Mouse (Mus musculus) liver, postnatal 0 days (tissue): Measurements from ENCODE around the gene Bach2. TPM values are rescaled to one million over a fixed set of nuclear protein-coding genes. Genes with fewer than 3 reads are reported as not detected.

Experiments
- ATAC-seq: fragments of 200-750 bp; cut with Nextera tagmentation; 2 replicates; pipeline ENCODE4 v1.8.0; 2017; ENCODE audit warnings: mild to moderate bottlenecking, moderate library complexity
- DNase-seq: peaks from one replicate; pipeline ENCODE4 v3.0.0-alpha.2; 2016
- H3K27ac ChIP-seq: fragments of 300-500 bp; sonication (generic); 2 replicates; pipeline ENCODE4 v1.5.1; 2014; ENCODE audit warnings: antibody characterized with exemption, moderate library complexity, mild to moderate bottlenecking, low read depth
- H3K27me3 ChIP-seq: fragments of 300-500 bp; sonication (generic); 2 replicates; pipeline ENCODE4 v1.6.1; 2014; ENCODE audit warnings: low read length, control low read depth, mixed read lengths; ENCODE audit not compliant: insufficient read depth
- H3K36me3 ChIP-seq: fragments of 300-500 bp; sonication (generic); replicated peaks from 2 replicates; pipeline ENCODE4 v1.6.1; 2014; ENCODE audit warnings: mild to moderate bottlenecking, control low read depth, low read length, moderate library complexity, mixed read lengths; ENCODE audit not compliant: insufficient read depth
- H3K4me1 ChIP-seq: fragments of 300-500 bp; sonication (generic); 2 replicates; pipeline ENCODE4 v1.6.1; 2014; ENCODE audit warnings: antibody characterized with exemption, mild to moderate bottlenecking, control low read depth; ENCODE audit not compliant: insufficient read depth
- H3K4me2 ChIP-seq: fragments of 300-500 bp; sonication (generic); 2 replicates; pipeline ENCODE4 v1.6.1; 2014; ENCODE audit warnings: low read depth, mild to moderate bottlenecking, low read length, moderate library complexity, mixed read lengths
- H3K4me3 ChIP-seq: fragments of 300-500 bp; sonication (generic); 2 replicates; pipeline ENCODE4 v1.5.1; 2014; ENCODE audit warnings: low read depth, low read length
- H3K9ac ChIP-seq: fragments of 300-500 bp; sonication (generic); replicated peaks from 2 replicates; pipeline ENCODE4 v1.6.1; 2014; ENCODE audit warnings: mild to moderate bottlenecking, moderate library complexity
- H3K9me3 ChIP-seq: fragments of 300-500 bp; sonication (generic); 2 replicates; pipeline ENCODE4 v1.6.1; 2016; ENCODE audit warnings: mild to moderate bottlenecking, control low read depth, low read length, mixed read lengths
- CTCF ChIP-seq: sonication (generic); IDR thresholded peaks from 2 replicates; pipeline ENCODE4 v1.5.1; 2016; ENCODE audit warnings: antibody characterized with exemption, low read depth
- EP300 ChIP-seq: IDR thresholded peaks from 2 replicates; pipeline ENCODE4 v1.6.1; 2016; ENCODE audit warnings: antibody characterized with exemption, low read depth, mild to moderate bottlenecking
- WGBS: fragments of 180-500 bp; shearing (Covaris S2); extraction: QIAGEN DNeasy Blood & Tissue Kit; methylation state at CpG from one replicate; pipeline ENCODE4 v1.1.7; 2014; ENCODE audit not compliant: insufficient replicate concordance; 5-methylcytosine and 5-hydroxymethylcytosine counted together
- polyA plus RNA-seq: library from polyadenylated mRNA; unstranded; fragments of >200 nt; fragmentation: Nextera tagmentation; extraction: Ambion mirVana; gene quantifications from 2 replicates; pipeline ENCODE4 v1.2.1, GENCODE M21; 2015

The Bach2 gene
- polyA plus RNA-seq, 1 experiment from 2014 or later = 4.3 TPM

DNA sequence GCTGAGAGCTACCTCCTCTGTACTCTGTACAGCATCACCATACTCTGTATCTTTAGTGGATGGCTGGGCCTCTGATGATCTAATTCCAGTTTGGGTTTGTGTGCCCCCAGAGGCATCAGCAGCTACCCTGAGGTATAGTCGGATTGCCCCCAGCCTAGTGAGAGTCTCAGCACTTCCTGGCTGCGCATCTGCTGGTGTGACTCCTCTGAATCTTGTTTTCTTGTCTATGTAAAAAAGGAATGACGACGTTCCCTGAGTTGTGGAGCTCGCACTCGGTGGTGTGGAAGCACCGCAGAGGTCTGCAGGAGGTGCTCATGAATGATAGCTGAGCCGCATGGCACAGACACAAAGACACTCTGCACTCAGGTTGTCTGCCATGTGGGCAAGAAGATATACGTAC, 105.7 kb downstream of the Bach2 start:
- Histone ChIP-seq H3K4me3 (no peak overlapping the region), H3K4me2 (no peak overlapping the region), H3K36me3 (no peaks in the 10 kb centered on the region; the same call in 1 of the 2 replicates), H3K9me3 (no peaks in the 10 kb centered on the region), H3K27ac (no peak overlapping the region), H3K4me1 (no peaks in the 10 kb centered on the region), H3K9ac (no peak overlapping the region), H3K27me3 (no peaks in the 10 kb centered on the region)
- WGBS = 68% methylated on average over 9 of the region's 9 CpGs
- ATAC-seq (no peak), DNase-seq (no peak)
- TF ChIP-seq CTCF = no peak

DNA sequence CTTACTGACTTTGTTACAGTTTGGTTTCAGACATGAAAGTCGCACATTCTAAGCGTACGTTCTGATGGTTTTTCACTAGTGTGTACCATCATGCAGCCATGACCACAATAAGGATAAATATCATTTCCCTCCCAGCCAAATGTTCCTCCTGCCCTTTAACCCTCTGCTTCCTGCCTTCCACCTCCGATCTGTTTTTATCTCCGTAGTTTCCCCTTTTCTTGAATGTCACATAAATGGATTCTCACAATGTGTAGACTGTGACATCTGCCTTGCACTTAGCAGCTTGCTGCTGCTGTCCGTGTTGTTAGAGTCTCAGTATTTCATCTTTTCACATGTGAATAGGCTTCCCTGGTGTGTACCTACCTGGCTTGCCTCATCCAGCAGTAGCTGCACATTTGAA, 108.6 kb downstream of the Bach2 start:
- Histone ChIP-seq H3K4me2 (no peak overlapping the region), H3K4me1 (peaks cover 8% of the 10 kb centered on the region; the same call in 1 of the 2 replicates), H3K27ac (no peak overlapping the region), H3K4me3 (no peak overlapping the region), H3K27me3 (no peaks in the 10 kb centered on the region), H3K9ac (no peak overlapping the region), H3K9me3 (no peaks in the 10 kb centered on the region), H3K36me3 (no peaks in the 10 kb centered on the region)
- 27% methylated on average over 6 of the region's 6 CpGs for WGBS
- no peak for TF ChIP-seq CTCF
- no peak for TF ChIP-seq EP300
- ATAC-seq = no peak
- no peak for DNase-seq

DNA sequence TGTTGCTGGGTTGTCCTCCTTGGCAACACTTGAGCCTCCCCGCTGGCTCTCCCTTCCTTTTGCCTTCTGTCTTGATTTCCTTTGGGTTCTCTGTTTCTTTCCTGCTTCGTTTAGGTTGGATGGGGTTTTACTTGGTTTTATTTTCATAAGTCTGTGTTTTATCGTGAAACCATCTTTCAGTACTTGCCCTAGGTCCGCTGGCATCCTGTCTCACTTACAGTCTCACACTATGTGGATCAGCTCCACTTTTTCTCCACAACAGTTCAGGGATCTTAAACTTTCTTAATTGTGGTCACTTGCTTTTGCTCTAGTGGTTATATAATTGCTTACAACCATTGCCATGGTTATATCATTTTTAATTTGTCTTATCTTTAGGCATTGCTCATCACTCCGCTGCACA, 109.1 kb downstream of the Bach2 start:
- peaks cover 10% of the 10 kb centered on the region for H3K4me1 ChIP-seq
- H3K9ac ChIP-seq = no peak overlapping the region
- no peak for DNase-seq
- H3K9me3 ChIP-seq = no peaks in the 10 kb centered on the region
- no peak for TF ChIP-seq CTCF
- no peak for TF ChIP-seq EP300
- H3K4me2 ChIP-seq = no peak overlapping the region
- H3K4me3 ChIP-seq = no peak overlapping the region
- WGBS = 75% methylated on average over 5 of the region's 5 CpGs
- no peak for ATAC-seq
- H3K27me3 ChIP-seq = no peaks in the 10 kb centered on the region
- H3K36me3 ChIP-seq = no peaks in the 10 kb centered on the region
- no peak overlapping the region for H3K27ac ChIP-seq

DNA sequence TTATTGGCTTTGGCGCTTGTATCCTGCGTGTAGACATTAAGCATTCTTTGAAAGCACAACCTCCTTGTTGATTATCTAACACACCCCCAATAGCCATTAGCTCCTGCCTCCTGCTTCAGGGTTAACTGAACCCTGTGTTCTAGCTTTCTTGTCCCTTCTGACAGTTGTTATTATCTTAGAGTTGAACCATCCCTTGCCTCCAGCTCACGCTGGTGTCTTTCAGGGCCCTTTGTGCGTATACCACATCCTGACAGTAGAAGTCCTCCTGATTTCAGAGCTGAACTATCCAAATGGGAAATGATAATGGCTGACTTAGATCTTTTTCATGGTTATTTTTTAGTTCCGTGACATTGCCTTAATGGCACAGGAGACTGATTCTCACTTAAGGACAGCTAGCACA, 110.8 kb downstream of the Bach2 start:
- H3K9me3 ChIP-seq = no peaks in the 10 kb centered on the region
- DNase-seq = no peak
- no peak overlapping the region for H3K27ac ChIP-seq
- no peak overlapping the region for H3K4me2 ChIP-seq
- no peak overlapping the region for H3K4me3 ChIP-seq
- H3K9ac ChIP-seq = no peak overlapping the region
- H3K27me3 ChIP-seq = no peaks in the 10 kb centered on the region
- H3K36me3 ChIP-seq = no peaks in the 10 kb centered on the region
- no peak for ATAC-seq
- TF ChIP-seq EP300 (no peak), CTCF (no peak)
- 74% methylated on average over 5 of the region's 5 CpGs for WGBS
- peaks cover 15% of the 10 kb centered on the region for H3K4me1 ChIP-seq

DNA sequence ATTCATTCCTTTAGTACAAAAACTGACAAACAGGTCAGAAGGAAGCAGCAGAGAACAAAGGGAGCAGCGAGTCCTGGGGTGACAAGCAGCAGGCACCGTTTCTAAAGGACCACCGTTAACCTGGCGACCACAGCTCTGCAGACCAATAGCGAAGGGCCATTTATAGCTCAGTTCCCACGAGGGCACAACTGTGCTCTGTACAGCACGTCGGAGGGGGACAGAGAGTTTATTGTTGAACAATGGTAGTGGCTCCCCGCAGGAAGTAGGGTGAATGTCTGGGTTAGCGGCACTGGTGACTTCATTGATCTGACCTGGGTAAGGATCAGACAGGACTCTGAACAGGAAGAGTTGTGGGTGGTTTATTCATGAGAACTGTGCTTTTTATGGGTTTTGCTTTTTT, 112.6 kb downstream of the Bach2 start:
- no peak overlapping the region; the same call in 1 of the 2 replicates for H3K4me2 ChIP-seq
- WGBS = 27% methylated on average over 10 of the region's 10 CpGs
- peaks cover 15% of the 10 kb centered on the region for H3K4me1 ChIP-seq
- ATAC-seq (peak; percentile 49; the same call in 1 of the 2 replicates), DNase-seq (no peak)
- no peaks in the 10 kb centered on the region for H3K27me3 ChIP-seq
- no peak overlapping the region for H3K9ac ChIP-seq
- H3K9me3 ChIP-seq = no peaks in the 10 kb centered on the region
- TF ChIP-seq CTCF (no peak), EP300 (no peak)
- no peak overlapping the region for H3K27ac ChIP-seq
- no peaks in the 10 kb centered on the region for H3K36me3 ChIP-seq
- no peak overlapping the region for H3K4me3 ChIP-seq

DNA sequence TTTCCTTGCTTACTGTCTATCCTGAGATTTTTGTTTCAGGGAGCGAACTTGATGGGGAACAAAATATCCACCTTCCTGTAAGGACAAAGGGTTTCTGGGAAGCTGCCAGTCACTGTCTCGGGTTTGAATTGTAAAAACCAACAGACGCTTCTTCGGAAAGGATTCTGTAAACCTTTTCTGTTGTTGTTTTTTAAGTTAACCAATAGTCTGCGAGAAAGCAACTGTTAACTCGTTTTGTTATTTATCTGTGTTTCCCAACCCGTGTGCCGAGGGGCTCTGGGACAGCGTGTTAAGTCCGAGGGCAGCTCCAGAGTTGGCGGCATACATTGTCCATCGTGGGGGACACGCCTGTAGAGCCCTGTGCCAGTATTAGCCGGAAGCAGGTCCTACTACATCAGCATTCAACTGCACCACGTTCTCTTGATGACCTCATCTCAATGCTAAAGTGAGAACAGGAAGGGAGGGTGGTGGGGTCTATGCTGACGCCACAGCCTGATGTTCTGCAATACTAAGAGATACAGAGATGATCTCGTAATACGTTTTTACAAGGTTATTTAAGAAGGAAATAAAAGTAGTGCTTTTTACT, 113.2 kb downstream of the Bach2 start:
- WGBS = 43% methylated on average over 18 of the region's 18 CpGs
- DNase-seq = no peak

More for the DNA sequence above, 113.2 kb downstream of the Bach2 start:
- Histone ChIP-seq H3K4me1 (peaks cover 15% of the 10 kb centered on the region), H3K9me3 (no peaks in the 10 kb centered on the region), H3K4me2 (0 out of 2 replicates have a peak overlapping the region, but pooled peaks have one; percentile 11), H3K4me3 (no peak overlapping the region), H3K27ac (no peak overlapping the region), H3K36me3 (no peaks in the 10 kb centered on the region), H3K9ac (no peak overlapping the region), H3K27me3 (no peaks in the 10 kb centered on the region)
- TF ChIP-seq EP300 (no peak), CTCF (no peak)
- ATAC-seq = no peak
